Mouse (Mus musculus): Measurements from ENCODE around the gene Tmem50a. TPM values are rescaled to one million over a fixed set of nuclear protein-coding genes. Genes with fewer than 3 reads are reported as not detected.

Tmem50a gene
- 10 to 100 TPM; 64.7 to 71.9 TPM for total RNA-seq (2021)
- long read RNA-seq, experiment 1, transcript Tmem50a-201 (7 exons, 1,204 nt) = major isoform, 76 of 89 reads
- long read RNA-seq, experiment 1, partial matches to known transcripts = 2 of 89 reads
- long read RNA-seq, experiment 1, other reads (novel, unspliced or antisense) = 7 of 89 reads
- long read RNA-seq, experiment 2, transcript Tmem50a-201 (7 exons, 1,204 nt) = major isoform, 58 of 74 reads
- long read RNA-seq, experiment 2, transcript Tmem50a-202 (7 exons, 719 nt) = minor isoform, 6 of 74 reads
- long read RNA-seq, experiment 2, partial matches to known transcripts = 1 of 74 reads
- long read RNA-seq, experiment 2, other reads (novel, unspliced or antisense) = 9 of 74 reads

- DNase-seq (ENCODE audit: low spot score in 2 of 2) = peak; percentile 92 to 96
These were observed at the start of gene Tmem50a for GRCm38 (mm10) chr4:134914864-134915209. Gene Tmem50a (minus strand): TSS chr4:134915024.

DNA sequence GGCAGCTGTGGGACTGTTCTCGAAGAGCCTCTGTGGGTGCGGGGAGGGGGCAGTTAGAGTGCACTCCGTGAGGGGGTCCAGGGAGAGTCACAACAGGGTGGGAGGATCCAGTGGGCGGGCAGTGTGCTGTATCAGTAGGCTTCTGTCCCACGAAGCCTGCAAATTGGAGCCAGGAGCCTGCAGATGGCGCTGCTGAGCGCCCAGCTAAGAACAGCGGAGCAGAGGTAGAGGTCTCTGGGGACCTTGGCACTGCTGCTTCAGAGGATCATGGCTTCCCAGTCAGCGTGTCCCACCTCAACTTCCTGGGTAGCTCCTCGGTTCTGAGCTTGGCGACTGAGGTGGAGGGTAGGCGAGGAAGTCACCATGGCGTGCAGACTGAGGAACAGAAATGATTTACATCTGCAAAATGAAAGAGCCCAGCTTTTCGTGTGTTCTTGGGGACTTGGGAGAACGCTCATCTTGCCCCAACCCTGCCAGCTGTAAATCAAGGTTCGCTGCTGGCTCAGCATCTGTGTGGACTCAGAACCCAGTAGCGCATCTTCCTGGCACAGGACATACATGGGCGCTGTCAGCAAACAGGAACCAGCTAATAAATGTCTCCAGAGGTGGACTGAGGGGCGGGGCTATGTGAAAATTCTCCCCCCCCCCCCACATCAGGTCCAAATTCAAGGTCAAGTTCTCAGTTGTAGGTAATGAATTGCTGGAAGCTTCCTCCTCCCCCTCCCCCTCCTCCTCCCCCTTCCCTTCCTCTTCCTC is 48.4 kb upstream of the Tmem50a start:
- DNase-seq (ENCODE audit: low spot score in 2 of 2) = peak in 1 of 2 experiments; percentile 40

- peak; percentile 50 to 73 for DNase-seq (ENCODE audit: low spot score in 2 of 2)
These were observed 41.5 kb upstream of the Tmem50a start for GRCm38 (mm10) chr4:134956328-134956727.

GRCm38 (mm10) chr4:134955845-134956244 is 41.0 kb upstream of the Tmem50a start:
- no peak for DNase-seq (ENCODE audit: low spot score in 2 of 2)

DNA sequence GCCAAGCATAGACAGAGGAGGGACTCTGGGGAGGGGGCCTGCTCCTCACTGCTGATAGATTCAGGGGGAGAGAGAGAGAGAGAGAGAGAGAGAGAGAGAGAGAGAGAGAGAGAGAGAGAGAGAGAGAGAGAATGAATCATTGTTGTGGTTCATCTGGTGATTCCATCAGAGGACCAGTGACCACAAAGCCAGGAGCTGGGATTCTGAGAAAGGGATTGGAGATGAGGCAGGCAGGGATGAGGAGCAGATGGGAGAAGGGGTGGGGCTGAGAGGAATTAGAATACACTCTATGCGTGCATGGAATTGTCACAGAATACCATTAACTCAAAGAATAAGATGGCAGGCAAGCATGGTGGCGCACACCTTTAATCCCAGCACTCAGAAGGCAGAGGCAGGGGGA is 40.4 kb upstream of the Tmem50a start:
- DNase-seq (ENCODE audit: low spot score in 2 of 2) = no peak

DNA sequence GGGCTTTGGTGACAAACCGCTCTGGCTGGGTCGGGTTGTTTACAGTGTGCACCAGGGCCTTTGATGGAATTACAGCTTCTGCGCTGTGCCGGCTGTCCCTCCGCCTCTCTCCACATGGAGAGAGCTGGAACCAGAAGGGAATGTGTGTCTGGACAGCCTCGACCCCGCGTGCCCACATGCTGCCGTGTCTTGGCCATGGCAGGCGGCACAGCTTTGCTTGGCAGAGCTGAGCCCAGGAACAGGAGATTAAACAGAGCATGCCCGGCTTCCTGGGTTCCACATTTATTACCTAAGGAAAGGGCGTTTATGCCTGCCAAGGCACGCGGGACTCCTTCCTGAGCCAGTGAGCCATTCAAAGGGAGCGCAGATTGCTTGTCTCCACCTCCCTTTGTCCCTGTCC is 39.6 kb upstream of the Tmem50a start:
- peak in 1 of 2 experiments; percentile 25 for DNase-seq (ENCODE audit: low spot score in 2 of 2)

DNA sequence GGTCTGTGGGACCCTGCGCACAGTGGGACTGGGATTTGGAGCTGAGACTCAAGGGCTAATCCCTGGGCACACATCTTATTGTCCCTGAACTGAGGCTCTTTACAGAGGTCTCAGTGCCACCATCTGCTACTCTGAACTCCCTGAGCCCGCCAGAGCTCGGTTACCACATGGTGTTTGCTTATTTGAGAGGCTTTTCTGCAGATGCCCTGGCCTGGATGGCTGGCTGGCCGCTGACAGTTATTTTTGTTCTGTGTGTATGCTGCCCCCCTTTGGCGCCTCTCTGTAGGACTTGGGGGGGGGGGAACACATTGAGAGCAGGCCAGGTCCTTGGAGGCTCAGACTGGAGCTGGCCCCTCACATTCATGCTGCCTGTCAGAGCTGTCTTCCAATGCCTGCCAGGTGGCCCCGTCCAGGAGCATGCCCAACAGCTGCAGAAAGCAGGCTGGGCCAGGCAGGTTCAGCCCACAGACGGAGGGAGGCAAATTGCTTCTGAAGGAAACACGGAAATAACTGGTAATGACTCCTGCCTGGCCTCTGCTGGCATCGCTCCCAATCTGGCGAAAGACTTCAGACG is 35.8 kb upstream of the Tmem50a start:
- DNase-seq (ENCODE audit: low spot score in 2 of 2) = peak in 1 of 2 experiments; percentile 58

GRCm38 (mm10) chr4:134946024-134946744 is 31.4 kb upstream of the Tmem50a start:
- DNase-seq (ENCODE audit: low spot score in 2 of 2) = peak; percentile 50 to 74

GRCm38 (mm10) chr4:134943758-134944538 is 29.1 kb upstream of the Tmem50a start:
- peak in 1 of 2 experiments; percentile 28 for DNase-seq (ENCODE audit: low spot score in 2 of 2)

GRCm38 (mm10) chr4:134939900-134940299 is 25.1 kb upstream of the Tmem50a start:
- no peak for DNase-seq (ENCODE audit: low spot score in 2 of 2)

DNA sequence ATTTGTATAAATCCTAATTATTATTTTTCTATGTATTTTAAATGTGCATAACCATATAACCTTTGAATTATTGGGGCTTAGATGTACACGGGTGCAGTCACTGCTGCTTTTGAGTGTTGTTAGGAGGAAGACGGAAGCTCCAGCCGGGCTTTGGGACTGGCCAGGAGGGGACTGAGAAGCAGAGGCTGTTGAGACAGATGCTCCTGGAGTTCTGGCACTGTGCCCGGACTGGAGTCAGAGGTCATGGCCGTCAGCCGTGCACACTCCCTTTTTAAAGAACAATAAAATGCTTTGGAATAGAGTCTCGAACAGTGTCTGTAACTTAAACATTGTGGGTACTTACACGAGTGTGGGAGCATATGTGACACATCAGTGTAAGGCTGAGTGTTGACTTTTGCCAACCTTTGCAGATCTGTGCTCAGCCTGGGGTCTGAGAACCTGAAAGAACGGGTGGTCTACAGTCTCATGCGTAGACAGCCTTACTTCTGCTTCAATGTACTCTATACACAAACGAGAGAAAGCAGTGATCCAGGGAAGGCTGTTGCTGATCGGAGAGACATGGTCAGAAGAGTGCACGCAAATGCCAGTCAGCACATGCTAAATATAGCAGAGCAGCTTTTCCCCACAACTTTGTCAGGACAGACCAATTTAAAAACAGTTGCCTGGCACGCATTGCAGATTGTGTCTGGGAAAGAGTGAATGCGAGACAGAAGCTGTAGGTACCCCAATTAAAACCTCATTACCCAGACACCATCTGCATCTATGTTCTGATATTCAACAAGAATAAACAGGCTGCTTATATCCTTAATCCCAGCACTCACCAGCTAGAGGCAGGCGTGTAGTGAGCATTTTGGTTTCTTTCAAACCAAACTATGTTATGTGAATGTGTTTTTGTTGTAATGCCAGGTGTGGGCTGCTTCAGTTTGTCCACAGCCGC is 22.7 kb upstream of the Tmem50a start:
- peak in 1 of 2 experiments; percentile 36 for DNase-seq (ENCODE audit: low spot score in 2 of 2)

DNA sequence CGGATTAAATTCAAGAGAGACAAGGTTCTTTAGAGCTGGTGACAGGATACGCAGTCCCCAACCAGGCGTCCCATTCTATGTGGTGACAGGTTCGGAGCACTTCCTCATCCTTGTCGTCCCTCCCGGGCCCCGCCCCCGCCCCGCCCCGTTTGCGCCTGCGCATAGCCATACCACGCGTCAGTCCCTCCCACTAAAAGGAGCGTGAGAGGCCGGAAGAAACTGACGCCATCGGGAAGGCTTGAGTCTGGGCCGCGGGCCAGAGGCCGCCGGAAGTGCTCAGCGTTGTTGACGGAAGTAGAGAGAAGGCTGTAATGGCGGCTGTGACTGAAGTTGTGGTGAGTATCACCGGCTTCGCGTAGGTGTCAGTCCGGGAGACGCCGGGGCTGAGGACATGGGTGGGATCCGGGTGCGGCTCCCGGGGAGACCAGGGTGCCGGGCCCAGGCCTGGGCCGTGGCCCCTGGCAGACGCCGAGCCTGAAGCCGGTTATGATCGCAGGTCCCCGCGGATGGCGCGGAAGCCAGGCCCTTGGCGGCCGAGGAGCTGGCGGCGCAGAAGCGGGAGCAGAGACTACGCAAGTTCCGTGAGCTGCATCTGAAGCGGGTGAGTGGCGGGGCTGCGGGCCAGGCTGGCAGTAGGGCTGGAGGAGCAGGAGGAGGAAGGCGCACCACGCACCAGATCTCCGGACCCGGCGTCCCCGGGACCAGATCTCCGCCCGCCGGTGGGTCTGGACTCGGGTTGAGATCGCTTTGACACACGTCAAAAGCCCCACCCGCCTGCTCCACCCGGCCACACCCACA is 16.1 kb upstream of the Tmem50a start, which contains the start of gene Syf2:
Gene Syf2, plus strand, starts transcription at position 215 of the 798 bp plus-strand sequence.
- DNase-seq (ENCODE audit: low spot score in 2 of 2) = peak; percentile 90 to 95

GRCm38 (mm10) chr4:134930190-134930589 is 15.4 kb upstream of the Tmem50a start:
- DNase-seq (ENCODE audit: low spot score in 2 of 2) = no peak

GRCm38 (mm10) chr4:134929536-134929935 is 14.7 kb upstream of the Tmem50a start:
- DNase-seq (ENCODE audit: low spot score in 2 of 2) = no peak

GRCm38 (mm10) chr4:134928464-134928836 is 13.6 kb upstream of the Tmem50a start:
- no peak for DNase-seq (ENCODE audit: low spot score in 2 of 2)

- DNase-seq (ENCODE audit: low spot score in 2 of 2) = no peak
These were observed 13.1 kb upstream of the Tmem50a start for GRCm38 (mm10) chr4:134927815-134928463.

- no peak for DNase-seq (ENCODE audit: low spot score in 2 of 2)
These were observed 10.4 kb upstream of the Tmem50a start for GRCm38 (mm10) chr4:134925206-134925605.

All from gastrocnemius, postnatal 4 days (tissue).